Mouse (Mus musculus) heart, embryonic 10.5 days (tissue): ENCODE data around the gene Pitx2. TPM values are rescaled to one million over a fixed set of nuclear protein-coding genes. Genes with fewer than 3 reads are reported as not detected.

ENCODE experiments used
- DNase-seq: peaks from one replicate; pipeline ENCODE4 v3.0.0-alpha.2; 2017; ENCODE audit warnings: low spot score
- H3K27ac ChIP-seq: fragments of 300-500 bp; sonication (generic); 2 replicates; pipeline ENCODE4 v1.5.1; 2016; ENCODE audit warnings: mild to moderate bottlenecking
- H3K27me3 ChIP-seq: fragments of 300-500 bp; sonication (generic); 2 replicates; pipeline ENCODE4 v1.6.1; 2016; ENCODE audit warnings: mild to moderate bottlenecking; ENCODE audit not compliant: poor library complexity, insufficient read depth, severe bottlenecking
- H3K36me3 ChIP-seq: fragments of 300-500 bp; sonication (generic); 2 replicates; pipeline ENCODE4 v1.6.1; 2016; ENCODE audit warnings: mild to moderate bottlenecking, moderate library complexity
- H3K4me1 ChIP-seq: fragments of 300-500 bp; sonication (generic); 2 replicates; pipeline ENCODE4 v1.6.1; 2016; ENCODE audit warnings: mild to moderate bottlenecking
- H3K4me3 ChIP-seq: fragments of 300-500 bp; sonication (generic); 2 replicates; pipeline ENCODE4 v1.5.1; 2016; ENCODE audit warnings: mild to moderate bottlenecking, moderate library complexity
- H3K9me3 ChIP-seq: fragments of 300-500 bp; sonication (generic); 2 replicates; pipeline ENCODE4 v1.6.1; 2016; ENCODE audit warnings: mild to moderate bottlenecking, moderate library complexity
- WGBS: fragments of 180-500 bp; shearing (Covaris S2); methylation state at CpG from one replicate; pipeline ENCODE4 v1.1.7; 2016; 5-methylcytosine and 5-hydroxymethylcytosine counted together
- polyA plus RNA-seq: library from polyadenylated mRNA; unstranded; fragments of >200 nt; fragmentation: Nextera tagmentation; extraction: Ambion mirVana; gene quantifications from 2 replicates; pipeline ENCODE4 v1.2.1, GENCODE M21; 2016

Gene Pitx2
- polyA plus RNA-seq, 1 experiment from 2014 or later: 60.0 TPM

DNA sequence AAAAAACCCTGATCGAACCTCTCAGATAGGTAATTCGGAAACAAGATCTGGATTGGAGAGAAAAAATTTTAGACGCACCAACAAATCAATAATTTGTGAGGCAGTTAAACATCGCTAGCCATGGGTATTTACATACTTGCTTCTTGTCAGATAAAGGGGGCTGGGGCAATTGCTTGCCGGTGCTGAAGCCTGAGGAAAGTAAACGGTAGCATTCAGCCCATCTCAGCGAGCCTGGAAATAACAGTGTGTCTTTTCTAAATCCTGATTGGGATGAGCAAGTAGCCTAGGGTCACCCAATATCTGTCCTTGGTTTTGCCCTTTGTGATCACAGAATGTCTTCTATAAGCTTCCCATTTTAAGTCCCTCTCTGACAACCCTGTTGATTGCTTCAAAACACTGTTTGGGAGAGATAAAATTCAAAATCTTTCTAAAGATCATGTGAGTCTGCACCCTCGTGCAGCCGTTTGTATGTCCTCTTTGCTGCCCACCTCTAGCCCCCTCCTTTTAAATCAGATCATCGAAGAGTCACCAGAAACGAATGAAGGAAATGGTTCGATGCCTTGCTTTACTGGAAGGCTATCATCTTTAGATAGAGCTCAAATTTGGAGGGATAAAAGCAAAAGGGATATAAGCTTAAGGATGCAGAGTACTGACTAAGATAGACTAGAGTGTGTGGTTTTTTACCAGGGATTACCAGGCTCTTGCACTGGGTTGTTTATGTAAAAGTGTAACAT is 3.7 kb upstream of the Pitx2 start:
- peak; percentile 56 for DNase-seq
- Histone ChIP-seq H3K27ac (no peak overlapping the region), H3K9me3 (no peaks in the 10 kb centered on the region), H3K4me3 (no peak overlapping the region), H3K36me3 (no peaks in the 10 kb centered on the region), H3K27me3 (peaks cover 91% of the 10 kb centered on the region), H3K4me1 (peaks cover 24% of the 10 kb centered on the region)
- WGBS: 3% methylated on average over 12 of the region's 12 CpGs

DNA sequence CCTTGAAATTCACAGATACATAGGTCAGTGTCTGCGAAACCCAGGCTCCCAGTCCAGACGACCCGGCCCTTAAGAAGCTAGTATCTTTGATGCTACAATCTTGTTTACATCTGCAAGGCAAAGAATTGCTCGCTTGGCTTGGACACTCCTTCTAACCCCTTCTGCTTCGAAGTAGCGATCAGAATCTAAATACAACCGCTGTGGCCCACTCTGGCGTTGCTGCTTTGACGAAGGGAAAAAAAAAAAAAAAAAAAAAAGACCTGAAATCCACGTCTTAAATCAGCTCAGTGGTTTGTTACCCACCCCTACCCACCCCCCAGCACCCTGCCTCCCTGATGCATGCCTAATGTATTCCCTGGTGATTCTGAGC is 3.1 kb upstream of the Pitx2 start:
- under 1% methylated on average over 10 of the region's 10 CpGs for WGBS
- Histone ChIP-seq H3K27me3 (peaks cover 93% of the 10 kb centered on the region), H3K36me3 (no peaks in the 10 kb centered on the region), H3K27ac (no peak overlapping the region), H3K4me3 (no peak overlapping the region), H3K4me1 (peaks cover 24% of the 10 kb centered on the region), H3K9me3 (no peaks in the 10 kb centered on the region)
- DNase-seq: peak; percentile 61

DNA sequence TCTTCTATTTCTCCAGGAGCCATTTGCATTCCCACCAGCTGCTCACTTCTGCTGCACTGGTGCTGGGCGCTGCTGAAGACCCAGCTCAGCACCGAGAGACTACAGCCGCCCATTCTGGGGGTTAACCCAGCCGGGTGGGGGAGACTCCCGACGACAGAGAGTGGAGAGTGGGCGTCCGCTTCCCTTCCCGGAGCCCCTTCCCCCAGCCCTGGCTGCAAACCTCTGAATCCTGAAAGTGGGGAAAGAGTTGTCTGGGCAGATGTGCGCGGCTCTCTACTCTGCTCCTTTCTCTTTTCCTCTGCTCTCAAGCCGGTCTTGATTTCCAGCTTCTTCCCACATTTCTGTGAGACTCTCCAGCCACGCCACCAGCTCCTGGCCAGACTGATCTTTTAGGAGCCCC is 2.6 kb upstream of the Pitx2 start:
- H3K4me1 ChIP-seq: peaks cover 24% of the 10 kb centered on the region
- no peaks in the 10 kb centered on the region for H3K36me3 ChIP-seq
- DNase-seq: peak; percentile 75
- H3K27ac ChIP-seq: no peak overlapping the region
- no peaks in the 10 kb centered on the region for H3K9me3 ChIP-seq
- H3K4me3 ChIP-seq: peak overlapping the region; percentile 27; the same call in 1 of the 2 replicates
- peaks cover 93% of the 10 kb centered on the region for H3K27me3 ChIP-seq
- WGBS: under 1% methylated on average over 13 of the region's 13 CpGs

DNA sequence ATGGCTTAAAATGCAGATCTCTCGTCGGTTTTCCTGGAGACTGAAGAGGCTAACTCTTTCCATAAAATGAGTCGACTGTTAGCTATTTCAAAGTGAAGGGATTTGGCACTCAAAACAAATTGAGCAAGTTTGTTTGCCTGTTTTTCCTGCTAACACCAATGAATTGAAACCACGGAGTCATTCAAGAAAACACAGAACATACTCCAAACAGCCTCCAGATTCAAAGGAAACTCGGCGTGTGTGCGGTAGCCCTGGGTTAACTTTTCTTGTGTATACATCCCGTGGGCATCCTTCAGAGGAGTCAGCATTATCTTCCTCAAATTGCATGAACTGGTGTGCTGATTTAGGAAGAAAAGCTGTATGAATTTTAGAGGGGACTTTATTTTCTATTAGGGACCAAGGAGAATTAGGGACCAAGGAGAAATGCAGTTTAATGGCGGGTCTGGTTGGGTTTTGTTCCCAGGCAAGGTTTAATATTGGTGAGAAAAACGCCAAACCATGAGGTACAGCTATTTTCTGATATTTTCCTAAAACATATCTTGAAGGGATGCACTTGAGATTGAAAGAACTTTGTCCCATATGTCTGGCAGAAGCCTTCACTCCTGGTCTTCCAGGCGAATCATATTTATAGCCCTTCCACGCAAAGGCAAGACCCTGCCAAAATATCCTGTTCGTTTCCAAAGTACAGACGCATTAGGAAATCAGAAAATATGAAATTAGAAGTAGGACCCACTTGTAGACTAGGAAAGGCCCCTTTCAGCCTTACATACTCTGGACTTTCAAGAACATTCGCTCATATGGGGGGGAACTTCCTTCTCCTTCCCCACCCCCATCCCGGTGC is 1.7 kb upstream of the Pitx2 start:
- Histone ChIP-seq H3K27me3 (peaks cover 93% of the 10 kb centered on the region), H3K4me1 (peaks cover 30% of the 10 kb centered on the region), H3K9me3 (no peaks in the 10 kb centered on the region), H3K27ac (no peak overlapping the region), H3K36me3 (no peaks in the 10 kb centered on the region), H3K4me3 (no peak overlapping the region)
- WGBS: 2% methylated on average over 16 of the region's 16 CpGs
- peak; percentile 51 for DNase-seq

DNA sequence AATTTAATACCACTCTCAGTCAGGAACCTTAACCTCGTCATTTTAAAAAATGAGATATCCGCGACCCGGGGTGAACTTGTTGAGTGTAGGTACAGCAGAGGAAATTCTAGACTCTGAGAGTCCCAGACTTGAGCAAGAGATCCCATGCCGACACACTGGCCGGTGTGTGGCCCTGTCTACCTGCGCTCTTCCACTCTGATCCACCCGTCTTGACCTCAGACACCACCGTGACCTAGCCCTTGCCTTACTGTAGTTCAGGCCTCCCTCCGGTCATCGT is 1.1 kb upstream of the Pitx2 start:
- H3K27ac ChIP-seq: no peak overlapping the region
- DNase-seq: peak; percentile 59
- peaks cover 93% of the 10 kb centered on the region for H3K27me3 ChIP-seq
- no peaks in the 10 kb centered on the region for H3K36me3 ChIP-seq
- H3K9me3 ChIP-seq: no peaks in the 10 kb centered on the region
- WGBS: 2% methylated on average over 11 of the region's 11 CpGs
- H3K4me1 ChIP-seq: peaks cover 35% of the 10 kb centered on the region
- peak overlapping the region; percentile 66; the same call in 1 of the 2 replicates for H3K4me3 ChIP-seq

DNA sequence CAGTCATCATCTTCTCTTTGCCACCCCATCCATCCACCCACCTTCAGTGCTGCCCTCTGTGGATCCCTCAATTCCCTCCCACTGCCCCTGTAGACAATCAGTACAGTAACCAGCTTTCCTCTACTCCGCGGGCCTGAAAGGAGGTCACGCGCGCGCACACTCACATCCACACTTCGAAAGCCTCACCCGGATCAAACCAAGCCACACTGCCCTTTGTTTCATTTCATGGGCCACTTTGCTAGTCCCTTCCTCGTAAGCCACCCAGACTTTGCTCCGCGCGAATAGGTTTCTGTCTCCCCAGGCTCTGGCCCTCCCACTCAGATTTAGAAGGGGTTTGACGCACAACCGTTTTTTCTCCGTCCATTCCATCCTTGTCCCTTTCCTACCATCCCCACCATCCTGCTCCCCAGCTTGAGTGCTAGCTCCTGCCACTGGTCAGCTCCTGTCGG is 494 bp upstream of the Pitx2 start:
- Histone ChIP-seq H3K4me1 (peaks cover 41% of the 10 kb centered on the region), H3K36me3 (no peaks in the 10 kb centered on the region), H3K4me3 (peak overlapping the region; percentile 66), H3K9me3 (no peaks in the 10 kb centered on the region), H3K27me3 (peaks cover 95% of the 10 kb centered on the region), H3K27ac (0 out of 2 replicates have a peak overlapping the region, but pooled peaks have one; percentile 59)
- 1% methylated on average over 16 of the region's 16 CpGs for WGBS
- DNase-seq: no peak

DNA sequence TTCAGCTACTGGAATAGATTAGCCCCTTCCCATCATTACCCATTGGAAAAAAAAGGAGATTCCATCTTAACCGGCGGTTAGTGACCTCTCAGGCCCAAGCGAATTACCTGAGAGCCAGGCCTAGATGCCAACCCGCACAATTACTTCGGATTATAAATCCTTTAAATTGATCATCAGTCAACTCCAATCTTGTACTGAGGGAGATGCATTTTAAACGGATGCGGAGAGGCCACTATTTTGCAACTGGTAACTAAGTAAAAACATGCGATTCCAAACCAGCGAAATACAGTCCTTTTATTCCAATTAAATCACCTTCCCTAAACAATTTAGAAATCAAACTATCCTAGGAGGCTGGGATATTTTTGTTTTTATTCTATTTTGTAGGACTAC is 818 bp downstream of the Pitx2 start:
- no peak overlapping the region for H3K27ac ChIP-seq
- H3K4me3 ChIP-seq: peak overlapping the region; percentile 66
- H3K4me1 ChIP-seq: peaks cover 39% of the 10 kb centered on the region
- 2% methylated on average over 9 of the region's 9 CpGs for WGBS
- H3K36me3 ChIP-seq: no peaks in the 10 kb centered on the region
- no peak for DNase-seq
- no peaks in the 10 kb centered on the region for H3K9me3 ChIP-seq
- peaks cover 96% of the 10 kb centered on the region for H3K27me3 ChIP-seq

DNA sequence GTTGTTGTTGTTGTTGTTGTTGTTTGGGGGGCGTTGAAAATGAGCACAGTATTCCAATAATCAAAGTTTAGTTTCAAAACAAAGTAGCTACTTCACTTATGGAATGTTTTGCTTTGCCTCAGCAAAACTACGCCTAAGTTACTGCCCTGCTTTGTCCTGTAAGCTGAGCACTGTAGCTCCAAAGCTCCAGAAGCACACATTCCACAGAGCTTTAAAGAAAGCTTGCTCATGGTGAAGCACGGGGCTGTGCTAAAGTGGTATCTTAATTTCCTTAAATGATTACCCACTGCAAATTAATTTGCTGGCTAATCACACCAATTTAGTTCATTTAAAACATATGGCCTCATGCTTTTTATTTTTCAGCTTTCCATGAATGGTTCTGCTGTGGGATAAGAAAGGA is 1.5 kb downstream of the Pitx2 start:
- no peak overlapping the region for H3K4me3 ChIP-seq
- peaks cover 39% of the 10 kb centered on the region for H3K4me1 ChIP-seq
- DNase-seq: peak; percentile 47
- H3K27me3 ChIP-seq: peaks cover 96% of the 10 kb centered on the region
- 5% methylated on average over 3 of the region's 3 CpGs for WGBS
- H3K9me3 ChIP-seq: no peaks in the 10 kb centered on the region
- H3K36me3 ChIP-seq: no peaks in the 10 kb centered on the region
- no peak overlapping the region for H3K27ac ChIP-seq

DNA sequence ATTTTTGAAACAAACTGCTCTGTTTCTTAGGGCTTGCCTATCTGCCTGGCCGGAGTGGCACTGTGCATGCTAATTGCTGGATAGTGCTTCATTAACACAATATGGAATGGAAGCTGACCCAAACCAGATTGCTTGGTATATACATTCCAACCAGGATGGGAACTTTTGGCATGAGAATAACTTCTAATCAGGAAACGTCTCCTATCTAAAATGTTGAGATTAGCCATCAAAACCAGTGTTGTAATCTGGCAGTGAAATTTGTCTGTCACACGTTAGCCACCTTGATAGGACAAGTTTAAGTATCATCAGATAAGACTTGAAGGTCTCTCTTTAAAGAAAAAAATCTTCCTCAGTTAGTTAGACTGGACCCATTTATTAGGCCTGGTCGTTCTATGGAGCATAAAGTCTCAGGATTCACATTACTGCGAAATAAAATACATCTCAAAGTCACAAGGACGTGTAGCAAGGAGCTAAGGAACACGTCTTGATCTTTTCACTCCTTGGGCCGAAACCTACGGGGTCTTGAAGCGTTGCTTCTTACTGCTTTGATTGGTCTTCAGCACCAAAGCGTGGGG is 2.1 kb downstream of the Pitx2 start:
- peaks cover 94% of the 10 kb centered on the region for H3K27me3 ChIP-seq
- no peaks in the 10 kb centered on the region for H3K36me3 ChIP-seq
- 3% methylated on average over 11 of the region's 11 CpGs for WGBS
- no peak overlapping the region for H3K4me3 ChIP-seq
- DNase-seq: peak; percentile 45
- H3K27ac ChIP-seq: no peak overlapping the region
- no peaks in the 10 kb centered on the region for H3K9me3 ChIP-seq
- peaks cover 40% of the 10 kb centered on the region for H3K4me1 ChIP-seq

DNA sequence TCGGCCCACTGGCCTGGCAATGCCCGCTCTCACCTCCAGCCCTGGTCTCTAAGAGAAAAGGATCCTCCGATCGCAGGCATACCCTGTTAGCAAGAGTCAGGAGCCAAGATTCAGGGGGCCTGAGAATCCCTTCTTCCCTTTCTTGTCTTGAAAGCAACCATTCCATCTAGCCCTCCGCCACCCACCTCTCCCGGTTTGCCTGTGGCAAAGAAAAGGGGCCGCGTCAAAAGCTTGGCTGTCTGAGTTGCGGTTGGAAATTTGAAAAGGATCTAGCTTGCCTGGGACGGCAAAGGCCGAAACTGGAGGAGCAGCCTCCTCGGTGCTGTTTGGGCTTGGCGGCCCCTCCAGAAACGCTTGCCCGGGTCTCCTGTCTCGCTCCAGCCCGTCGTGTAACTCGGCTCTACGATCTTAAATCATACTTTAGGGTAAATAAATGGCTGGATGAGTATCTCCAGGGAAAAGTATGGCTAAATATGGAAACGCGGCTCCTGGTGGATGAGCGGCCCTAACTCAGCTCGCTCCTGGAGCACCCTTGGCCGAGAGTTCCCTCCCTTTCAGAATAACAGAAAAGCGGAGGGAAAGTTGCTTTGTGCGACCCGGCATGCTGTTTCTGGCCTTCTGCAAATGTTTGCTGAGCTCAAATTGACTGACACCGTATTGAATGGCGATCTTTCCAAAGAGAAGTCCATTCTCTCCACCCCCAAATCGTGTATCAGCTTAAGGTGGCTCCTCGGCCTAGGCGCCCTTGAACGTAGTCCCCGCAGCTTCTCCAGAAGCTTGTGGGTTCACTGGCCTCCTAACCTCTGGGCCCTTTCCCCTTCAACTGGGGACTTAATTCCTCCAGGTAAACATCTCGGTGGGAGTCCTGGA is 3.4 kb downstream of the Pitx2 start:
- Histone ChIP-seq H3K36me3 (no peaks in the 10 kb centered on the region), H3K9me3 (no peaks in the 10 kb centered on the region), H3K27me3 (peaks cover 94% of the 10 kb centered on the region), H3K27ac (no peak overlapping the region), H3K4me1 (peaks cover 47% of the 10 kb centered on the region), H3K4me3 (peak overlapping the region; percentile 60)
- DNase-seq: peak; percentile 72
- WGBS: under 1% methylated on average over 36 of the region's 36 CpGs

DNA sequence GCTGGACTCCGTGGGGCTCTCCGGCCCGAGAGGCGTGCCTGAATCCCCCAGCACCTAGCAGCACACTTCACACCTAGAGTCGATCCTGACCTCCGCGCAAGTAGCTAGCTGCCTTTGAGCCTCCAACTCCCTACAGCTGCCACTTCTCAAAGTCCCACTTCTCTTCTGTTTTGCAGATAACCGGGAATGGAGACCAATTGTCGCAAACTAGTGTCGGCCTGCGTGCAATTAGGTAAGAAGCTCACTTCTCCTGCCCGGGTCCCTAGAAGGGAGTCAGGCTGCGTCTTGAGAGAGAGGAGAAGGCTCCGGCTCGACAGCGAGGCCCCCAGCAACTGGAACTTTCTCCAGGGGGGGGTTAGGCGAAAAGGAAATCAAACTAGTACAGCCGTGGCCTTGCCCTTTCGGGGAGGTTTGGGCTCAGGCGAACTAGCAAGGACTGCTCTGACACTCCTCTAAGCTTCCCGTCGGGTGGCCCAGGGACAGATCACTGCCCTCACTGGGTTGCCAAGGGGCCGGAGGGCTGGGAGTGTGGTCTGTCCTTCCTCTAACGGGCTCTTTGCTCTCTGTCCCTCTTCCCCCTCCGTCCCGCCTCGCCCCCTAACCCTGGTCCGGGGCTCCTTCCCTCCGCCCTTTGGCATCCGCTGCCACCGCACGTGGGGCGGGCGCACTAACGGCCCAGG is 4.2 kb downstream of the Pitx2 start:
- Histone ChIP-seq H3K4me1 (peaks cover 42% of the 10 kb centered on the region), H3K9me3 (no peaks in the 10 kb centered on the region), H3K27ac (peak overlapping the region; percentile 36; the same call in 1 of the 2 replicates), H3K27me3 (peaks cover 94% of the 10 kb centered on the region), H3K4me3 (peak overlapping the region; percentile 60), H3K36me3 (no peaks in the 10 kb centered on the region)
- DNase-seq: peak; percentile 75
- under 1% methylated on average over 35 of the region's 35 CpGs for WGBS
